Mouse (Mus musculus) C3H10T1/2 (cell line): ENCODE measurements around the gene Olfr538. TPM values are rescaled to one million over a fixed set of nuclear protein-coding genes. Genes with fewer than 3 reads are reported as not detected.

ENCODE experiments used
- polyA plus RNA-seq, 2 experiments: library from polyadenylated mRNA; unstranded; fragments of >200 nt; fragmentation: generic; extraction: Trizol; gene quantifications; one replicate each; pipeline ENCODE4 v1.2.1; 2012; ENCODE audit warnings: missing spikeins in 2 of 2

The Olfr538 gene
- not detected for polyA plus RNA-seq

DNA sequence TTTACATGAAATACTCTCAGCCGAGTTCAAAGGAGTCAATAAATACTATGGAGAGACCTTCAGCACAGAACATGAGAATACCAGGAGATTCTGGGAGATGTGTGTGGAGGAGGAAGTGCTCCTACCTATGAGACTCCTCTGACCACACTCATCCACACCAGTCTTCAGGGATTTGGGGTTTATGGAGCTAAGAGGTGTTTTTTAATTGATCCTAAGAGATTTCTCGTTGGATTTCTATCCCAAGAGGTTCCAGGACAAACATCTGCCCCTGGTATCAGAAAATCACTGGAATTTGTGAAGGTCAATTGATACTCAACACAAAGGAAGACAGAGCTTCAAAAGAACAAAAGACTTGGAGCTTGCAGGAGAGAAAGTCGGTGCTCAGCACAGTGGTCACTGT is at the start of gene Olfr538:
Olfr538 (plus strand) TSS at position 301 of the 400 bp plus-strand sequence.

DNA sequence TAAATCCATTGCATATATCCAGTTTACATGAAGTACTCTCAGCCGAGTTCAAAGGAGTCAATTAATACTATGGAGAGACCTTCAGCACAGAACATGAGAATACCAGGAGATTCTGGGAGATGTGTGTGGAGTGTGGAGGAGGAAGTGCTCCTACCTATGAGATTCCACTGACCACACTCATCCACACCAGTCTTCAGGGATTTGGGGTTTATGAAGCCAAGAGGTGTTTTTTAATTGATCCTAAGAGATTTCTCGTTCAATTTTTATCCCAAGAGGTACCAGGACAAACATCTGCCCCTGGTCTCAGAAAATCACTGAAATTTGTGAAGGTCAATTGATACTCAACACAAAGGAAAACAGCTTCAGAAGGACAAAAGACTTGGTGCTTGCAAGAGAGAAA is 33.3 kb downstream of the Olfr538 start, which contains the start of gene Olfr46:
Olfr46 (plus strand) TSS at position 301 of the 400 bp plus-strand sequence.

Other genes starting within 250 kb of the Olfr538 start
- not detected for gene Olfr525, start 247.0 kb upstream of the Olfr538 start, polyA plus RNA-seq
- not detected for gene Olfr527, start 233.9 kb upstream of the Olfr538 start, polyA plus RNA-seq
- not detected for gene Olfr60, start 206.2 kb upstream of the Olfr538 start, polyA plus RNA-seq
- gene Olfr530, start 191.6 kb upstream of the Olfr538 start, polyA plus RNA-seq, result not detected
- gene Olfr531, start 165.0 kb upstream of the Olfr538 start, polyA plus RNA-seq, result not detected
- not detected for gene Olfr532, start 146.2 kb upstream of the Olfr538 start, polyA plus RNA-seq
- not detected for gene Olfr533, start 104.5 kb upstream of the Olfr538 start, polyA plus RNA-seq
- gene Olfr535, start 83.7 kb upstream of the Olfr538 start, polyA plus RNA-seq, result not detected
- gene Olfr536, start 60.5 kb upstream of the Olfr538 start, polyA plus RNA-seq, result not detected
- gene Olfr46, start 33.4 kb downstream of the Olfr538 start, polyA plus RNA-seq, result under 1 TPM in 1 of 2 experiments, not detected in 1; under 0.01 TPM
- not detected for gene Olfr61, start 61.1 kb downstream of the Olfr538 start, polyA plus RNA-seq
- not detected for gene Olfr53, start 78.6 kb downstream of the Olfr538 start, polyA plus RNA-seq
- gene Olfr539, start 92.0 kb downstream of the Olfr538 start, polyA plus RNA-seq, result under 1 TPM in 1 of 2 experiments, not detected in 1; under 0.01 TPM
- gene Olfr45, start 114.1 kb downstream of the Olfr538 start, polyA plus RNA-seq, result not detected
- not detected for gene Olfr541, start 129.4 kb downstream of the Olfr538 start, polyA plus RNA-seq
- gene Cyp2e1, start 195.9 kb downstream of the Olfr538 start, polyA plus RNA-seq, result under 1 TPM in 1 of 2 experiments, not detected in 1; 0.01 TPM
- not detected for gene Syce1, start 220.0 kb downstream of the Olfr538 start, polyA plus RNA-seq